Mouse (Mus musculus): ENCODE results near the gene Kcne4.

Gene Kcne4

DNA sequence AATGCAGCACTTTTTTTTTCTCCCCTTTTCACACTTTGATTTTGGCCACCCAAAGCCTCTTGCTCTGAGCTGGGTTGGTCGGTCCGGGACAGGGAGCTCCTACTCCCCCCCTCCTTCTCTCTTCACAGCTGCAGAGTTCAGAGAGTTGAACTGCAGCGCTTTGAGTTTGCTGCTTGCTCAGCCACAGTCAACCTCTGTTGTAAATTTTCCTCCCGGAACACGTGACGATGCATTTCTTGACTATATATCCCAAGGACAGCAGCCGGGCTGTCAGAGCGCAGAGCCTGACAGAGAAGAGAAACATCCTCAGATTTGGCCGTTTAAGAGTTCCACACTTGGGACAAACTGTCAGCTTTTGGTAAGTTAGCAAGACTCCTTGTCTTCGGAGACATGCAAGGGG lies at the start of gene Kcne4:
Kcne4 (plus strand) TSS at position 120 of the 400 bp plus-strand sequence.
- DNase-seq: no peak

DNA sequence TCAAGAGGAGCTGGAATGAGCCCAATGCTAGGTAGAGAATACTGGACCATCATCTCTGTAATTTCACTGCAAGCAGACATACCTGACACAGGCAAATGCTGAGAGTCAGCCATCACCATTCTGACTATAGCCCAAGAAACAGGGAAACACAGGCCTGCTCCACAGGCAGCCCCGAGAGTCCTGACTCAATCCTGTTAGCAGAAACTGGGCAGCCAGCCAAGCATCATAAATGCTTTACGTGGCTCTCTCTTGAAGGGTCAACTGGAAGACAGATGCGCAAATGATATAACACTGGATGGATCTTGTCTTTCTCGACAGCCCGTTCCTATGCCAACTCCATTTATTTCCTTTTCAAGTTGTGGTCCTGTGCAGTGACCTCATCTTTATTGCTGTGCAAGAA lies 34.7 kb upstream of the Kcne4 start:
- peak; percentile 2 for DNase-seq

DNA sequence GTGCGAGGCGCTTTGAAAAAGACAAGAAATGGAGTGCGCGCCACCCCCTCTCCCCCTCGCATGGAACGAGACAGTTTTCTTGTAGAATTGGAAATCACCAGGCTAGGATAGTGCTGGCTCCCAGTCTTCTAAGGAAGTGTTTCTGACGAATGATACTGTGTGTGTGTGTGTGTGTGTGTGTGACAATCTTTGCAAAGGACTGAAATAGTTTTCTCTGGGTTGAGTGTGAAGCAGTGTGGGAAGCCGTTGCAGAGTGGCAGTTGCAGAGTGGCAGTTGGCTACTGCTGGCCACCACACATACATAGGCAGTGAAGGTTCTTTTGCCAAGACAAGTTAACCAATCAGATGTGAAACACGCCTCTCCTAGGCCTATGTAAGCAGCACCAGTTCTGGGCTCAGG lies 31.6 kb upstream of the Kcne4 start:
- peak; percentile 37 for DNase-seq

DNA sequence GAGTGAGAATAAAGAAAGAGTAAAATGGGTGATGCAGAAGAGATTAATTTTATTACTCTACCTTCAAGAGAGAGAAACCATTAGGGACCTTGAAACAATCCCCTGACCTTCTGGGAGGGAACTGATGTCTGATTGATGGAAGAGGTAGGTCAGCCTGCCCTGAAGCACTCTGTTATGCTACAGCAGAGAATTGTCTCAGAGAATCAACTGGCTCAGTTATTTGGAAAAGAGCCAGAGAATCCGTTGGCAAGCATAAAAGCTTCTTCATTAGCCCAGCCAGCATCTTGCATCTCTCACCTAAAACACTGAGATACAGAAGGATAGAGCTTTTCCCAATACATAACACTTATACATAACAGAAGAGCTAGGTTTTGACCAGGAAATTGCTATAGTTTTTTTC lies 26.8 kb upstream of the Kcne4 start:
- DNase-seq: no peak

DNA sequence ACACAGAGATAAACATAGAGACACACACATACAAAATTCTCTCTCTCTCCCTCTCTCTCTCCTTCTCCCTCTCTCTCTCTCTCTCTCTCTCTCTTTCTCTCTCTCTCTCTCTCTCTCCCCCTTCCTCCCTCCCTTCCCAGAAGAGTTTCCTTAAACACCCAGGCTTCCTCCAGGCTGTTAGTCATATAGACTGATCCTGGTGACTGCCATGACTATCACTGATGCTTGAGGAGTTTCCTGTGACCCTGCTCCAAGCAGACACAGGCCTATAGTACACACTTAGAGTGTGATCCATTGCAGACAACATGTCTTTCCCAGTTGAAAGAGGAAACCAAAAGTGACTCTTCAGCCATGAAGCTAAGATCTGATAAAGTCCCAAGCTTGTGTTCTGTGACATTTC lies 9.1 kb upstream of the Kcne4 start:
- DNase-seq: no peak

DNA sequence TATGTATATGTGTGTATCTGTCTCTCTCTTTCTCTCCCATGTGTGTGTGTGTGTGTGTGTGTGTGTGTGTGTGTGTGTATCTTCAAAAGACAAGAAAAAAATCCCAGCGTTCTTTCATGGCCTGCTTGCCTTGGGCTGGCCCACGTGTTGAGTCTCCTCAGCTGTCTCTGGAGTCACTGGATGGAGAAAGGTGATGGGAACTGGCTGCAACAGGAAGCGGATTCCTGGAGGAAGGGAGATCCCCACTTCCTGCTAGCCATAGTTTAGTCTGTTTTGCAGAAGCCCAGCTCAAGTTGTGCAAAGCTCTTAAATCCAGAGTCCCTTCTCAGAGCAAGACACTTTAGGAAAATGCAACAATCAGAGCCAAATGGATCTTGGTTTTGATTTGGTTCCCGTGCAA lies 6.7 kb upstream of the Kcne4 start:
- no peak for DNase-seq

DNA sequence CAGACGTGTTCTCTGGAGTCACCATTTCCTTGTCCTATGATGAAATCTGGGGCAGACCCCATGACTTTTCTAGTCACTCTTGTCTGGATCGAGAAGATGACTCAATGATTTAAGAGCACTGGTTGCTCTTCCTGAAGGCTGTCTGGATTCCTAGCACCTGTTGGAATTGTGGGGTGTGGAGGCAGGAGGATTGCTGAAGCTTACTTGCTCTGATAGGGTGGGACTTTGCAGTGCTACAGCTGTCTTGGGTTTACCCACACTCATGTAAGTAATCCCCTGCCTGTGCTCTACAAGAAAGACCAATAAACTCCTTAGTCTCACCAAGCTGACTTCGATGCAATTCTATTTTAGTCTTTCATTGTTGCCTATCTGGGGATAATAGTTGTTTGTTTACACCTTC lies 5.7 kb upstream of the Kcne4 start:
- DNase-seq: no peak

DNA sequence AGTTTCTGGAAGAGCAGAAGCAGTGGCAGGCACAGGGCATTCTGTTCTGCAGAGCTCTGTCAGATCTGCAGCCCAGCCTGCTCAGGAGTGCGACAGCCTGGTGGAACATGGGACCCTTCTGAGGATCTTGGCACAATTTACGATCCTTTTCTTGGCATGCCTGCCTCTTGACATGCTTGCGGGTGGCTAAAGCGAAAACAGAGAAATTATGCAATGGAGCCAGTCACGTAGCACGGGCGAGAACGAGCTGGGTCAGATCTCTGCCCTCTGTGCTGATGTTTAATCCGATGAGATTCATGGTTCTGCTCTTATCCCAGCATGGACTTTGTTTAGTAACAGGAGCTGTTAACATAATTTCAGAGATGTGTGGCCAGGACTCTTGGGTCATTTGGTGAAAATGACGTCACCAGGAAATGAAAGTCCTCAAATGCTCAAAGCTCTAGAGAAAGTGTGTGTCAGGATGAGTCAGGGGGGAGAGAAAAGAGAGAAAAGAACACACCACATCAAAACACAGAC lies 4.5 kb upstream of the Kcne4 start:
- DNase-seq: no peak

DNA sequence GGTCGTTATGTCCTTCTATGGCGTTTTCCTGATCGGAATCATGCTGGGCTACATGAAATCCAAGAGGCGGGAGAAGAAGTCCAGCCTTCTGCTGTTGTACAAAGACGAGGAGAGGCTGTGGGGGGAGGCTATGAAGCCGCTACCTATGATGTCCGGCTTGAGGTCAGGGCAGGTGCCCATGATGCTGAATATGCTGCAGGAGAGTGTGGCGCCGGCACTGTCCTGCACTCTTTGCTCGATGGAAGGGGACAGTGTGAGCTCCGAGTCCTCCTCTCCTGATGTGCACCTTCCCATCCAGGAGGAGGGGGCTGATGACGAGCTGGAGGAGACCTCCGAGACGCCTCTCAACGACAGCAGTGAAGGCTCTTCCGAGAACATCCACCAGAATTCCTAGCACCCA lies 1.2 kb downstream of the Kcne4 start:
- no peak for DNase-seq

DNA sequence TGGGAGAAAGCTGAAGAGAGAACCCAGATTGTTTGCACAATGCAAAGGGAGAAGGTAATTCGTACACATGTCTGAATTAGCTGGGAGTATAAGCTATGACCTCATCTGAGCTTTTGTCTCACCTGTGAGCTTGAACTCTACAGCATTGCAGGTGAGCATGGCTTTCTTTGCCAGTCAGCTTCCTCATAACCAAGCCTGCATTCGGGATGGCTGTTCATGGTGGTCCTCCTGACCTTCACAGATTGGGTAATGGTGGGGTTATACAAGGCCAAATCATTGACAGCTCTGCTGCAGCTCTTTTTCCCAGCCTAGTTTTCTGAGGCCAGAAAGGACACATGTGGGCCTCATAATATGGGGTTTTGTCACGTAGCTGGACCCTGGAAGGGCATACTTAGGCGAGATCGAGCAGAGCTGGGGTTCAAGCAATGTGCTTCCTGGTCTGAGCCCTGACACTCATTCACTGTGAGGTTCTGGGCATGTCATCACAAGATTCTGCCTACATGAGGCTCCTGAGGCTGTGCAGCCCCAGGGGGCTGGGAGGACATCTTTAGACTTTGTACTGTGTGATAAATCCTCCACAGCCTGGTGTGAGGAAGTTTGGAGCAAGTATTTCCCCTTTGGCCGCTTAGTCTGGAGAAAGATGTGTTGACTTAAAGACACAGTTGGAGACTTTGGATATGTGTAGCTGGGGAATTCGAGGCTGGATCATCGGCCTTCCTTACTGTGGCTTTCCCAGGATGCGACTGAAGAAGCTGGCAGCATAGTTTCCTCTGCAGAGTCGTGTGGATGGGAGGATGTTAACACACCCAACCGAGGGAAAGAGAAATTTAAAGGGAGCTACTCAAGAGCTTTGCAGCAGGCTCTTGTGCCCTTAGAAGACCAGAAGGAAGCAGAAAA lies 2.3 kb downstream of the Kcne4 start:
- DNase-seq: no peak

DNA sequence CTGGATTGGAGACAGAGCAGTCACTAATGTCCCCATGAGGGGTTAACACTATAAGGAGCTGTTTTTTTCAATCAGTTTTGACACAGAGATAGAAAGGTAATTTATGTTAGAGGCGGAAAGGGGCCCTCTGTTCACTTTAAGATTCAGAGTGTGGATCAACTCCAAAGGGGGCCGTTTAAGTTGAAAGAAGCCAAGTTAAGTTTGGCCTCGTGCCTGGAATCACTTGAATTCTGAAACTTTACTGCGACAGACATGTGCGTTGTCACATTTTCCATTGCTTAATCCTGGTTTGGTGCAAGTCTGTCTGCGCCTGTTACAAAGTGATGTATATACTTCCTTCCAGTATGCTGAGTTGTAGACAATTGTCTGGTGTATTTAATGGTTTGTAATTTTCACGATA lies 3.0 kb downstream of the Kcne4 start:
- no peak for DNase-seq

DNA sequence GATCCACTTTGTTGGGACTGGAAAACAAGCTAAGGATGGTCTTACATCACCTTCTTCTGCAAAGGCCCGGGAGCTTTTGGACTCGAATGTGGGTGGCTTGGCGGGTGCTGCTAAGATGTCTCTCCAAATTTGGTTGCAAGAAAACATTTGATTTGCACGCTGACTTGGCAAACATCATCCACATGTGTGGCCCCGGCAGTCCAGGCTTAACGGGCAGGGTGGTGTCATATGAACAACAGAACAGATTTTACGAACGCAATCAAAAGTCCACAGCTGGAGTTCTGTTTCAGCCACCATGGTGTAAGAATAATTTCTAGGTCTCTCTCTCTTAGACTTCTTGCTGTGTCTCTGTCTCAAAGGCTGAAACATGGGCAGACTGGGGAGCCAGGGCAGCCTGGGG lies 3.6 kb downstream of the Kcne4 start:
- DNase-seq: no peak

DNA sequence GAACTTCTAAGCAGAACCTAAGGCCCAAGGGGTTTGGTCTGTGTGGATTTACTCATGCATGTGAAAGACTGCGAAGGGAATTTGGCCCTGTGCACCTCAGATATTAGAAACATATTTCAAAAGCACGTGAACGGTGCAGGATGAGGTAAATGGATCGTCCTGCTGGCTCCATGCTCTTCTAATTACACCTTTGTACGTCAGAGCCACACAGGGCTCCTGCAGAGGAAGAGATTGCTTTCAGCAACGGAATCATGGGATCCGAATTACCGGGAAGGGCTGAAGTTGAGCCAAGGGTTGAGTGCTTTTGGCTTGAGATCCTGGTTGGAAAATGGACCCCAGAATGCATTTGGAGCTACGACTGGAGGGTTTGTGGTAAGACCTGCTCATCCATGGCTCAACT lies 4.6 kb downstream of the Kcne4 start:
- no peak for DNase-seq

DNA sequence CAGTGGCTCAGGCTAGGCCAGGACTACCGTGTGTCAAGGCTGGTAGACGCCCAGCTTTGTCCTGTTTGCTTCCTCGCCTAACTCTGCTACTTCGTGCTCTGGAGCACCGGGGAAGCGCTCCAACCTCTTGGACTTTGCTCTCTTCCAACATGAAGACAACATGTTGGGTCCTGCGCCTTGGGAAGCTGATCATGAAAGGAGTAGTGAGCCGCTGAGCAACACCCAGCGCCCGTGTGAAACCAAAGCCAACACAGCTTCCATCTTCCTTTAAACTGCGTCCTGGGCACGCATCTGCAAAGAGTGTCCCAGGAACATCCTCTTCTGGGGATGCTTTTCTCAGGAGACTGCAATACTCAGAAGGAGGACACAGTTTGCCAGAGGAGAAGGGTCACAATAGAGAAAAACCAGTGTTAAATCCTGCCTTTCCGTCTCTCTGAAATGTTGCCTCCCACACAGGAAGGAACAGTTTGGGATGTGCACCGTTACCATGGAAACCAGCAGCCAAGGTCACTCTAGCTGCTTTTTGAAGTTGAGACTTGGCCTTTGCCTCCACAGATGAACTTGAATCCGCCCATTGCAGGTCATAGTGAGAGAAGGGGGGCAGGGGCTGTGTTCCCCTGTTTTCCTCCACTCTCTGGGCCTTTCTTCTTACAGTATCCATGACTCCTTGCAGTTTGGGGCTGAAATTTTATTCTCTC lies 5.3 kb downstream of the Kcne4 start:
- DNase-seq: peak; percentile 4

DNA sequence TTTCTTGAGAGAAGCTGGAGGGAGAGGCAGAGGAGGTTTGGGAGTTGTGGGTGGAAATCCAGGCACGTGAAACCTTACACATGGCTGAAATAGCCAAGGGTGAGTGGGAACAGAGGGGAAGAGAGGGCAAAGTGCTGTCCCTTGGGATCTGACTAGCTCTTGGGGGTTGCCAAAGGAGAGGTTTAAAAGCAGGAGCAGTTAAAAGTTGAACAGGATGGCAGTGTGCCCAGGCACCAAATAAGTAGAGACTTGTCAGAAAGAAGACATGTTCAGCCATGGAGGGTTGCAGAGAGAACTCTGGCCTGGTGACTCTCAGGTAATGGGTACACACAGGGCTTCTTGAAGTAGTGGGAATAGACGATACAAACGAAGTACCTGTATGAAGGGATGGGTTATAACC lies 8.7 kb downstream of the Kcne4 start:
- no peak for DNase-seq

DNA sequence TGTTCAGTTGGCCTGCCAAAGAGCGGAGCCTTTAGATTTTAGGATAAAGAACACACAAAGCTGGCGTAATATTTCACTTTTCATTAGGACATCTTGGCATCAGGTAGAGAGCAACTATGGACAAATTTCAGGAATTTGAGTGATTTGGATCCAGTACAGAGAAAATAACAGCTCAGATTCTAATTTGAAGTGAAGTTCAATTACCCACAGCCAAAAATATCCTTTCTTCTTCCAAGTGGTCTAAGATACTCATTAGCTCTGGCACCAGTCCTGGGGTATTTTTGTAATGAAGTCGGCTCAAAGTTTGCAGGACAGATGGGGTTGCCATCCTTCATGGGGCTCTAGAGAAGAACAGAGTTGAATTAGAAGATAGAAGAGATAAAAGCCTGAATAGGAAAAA lies 21.9 kb downstream of the Kcne4 start:
- no peak for DNase-seq

DNA sequence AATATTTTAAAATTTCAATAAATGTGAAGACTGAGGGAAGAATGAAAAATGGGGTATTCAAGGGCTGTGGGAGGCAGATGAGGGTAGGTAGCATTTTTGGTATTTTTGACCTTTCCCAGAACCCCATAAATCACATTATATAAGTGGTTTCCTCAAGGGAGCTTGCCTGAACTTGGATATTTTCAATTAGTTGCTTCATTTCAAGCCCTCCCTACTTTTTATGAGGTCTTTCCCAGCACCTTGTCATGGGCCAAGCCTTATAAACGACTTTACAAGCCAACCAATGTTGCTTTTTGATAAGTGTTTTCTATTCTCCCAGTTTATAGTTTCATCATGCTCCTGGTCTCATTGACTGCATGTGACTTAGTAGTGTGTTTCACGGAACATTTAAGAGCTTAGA lies 24.2 kb downstream of the Kcne4 start:
- no peak for DNase-seq

DNA sequence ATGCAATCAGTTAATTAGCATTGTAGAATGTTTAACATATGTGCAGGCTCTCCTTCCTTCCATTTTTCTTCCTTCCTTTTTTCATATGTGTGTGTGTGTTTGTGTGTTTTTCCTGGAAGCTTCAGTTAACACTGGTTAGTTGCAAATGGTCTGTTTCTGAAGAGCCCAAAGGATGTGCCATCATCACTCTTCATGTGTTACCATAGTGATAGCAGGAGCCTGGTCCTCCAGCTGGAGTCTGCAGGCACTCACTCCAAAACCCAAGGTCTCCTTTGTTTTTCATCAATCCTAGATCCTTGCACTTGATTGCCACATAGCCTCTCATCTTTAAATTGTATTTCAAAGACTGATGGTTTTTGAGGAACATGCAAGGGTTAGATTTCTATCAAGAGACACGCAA lies 29.1 kb downstream of the Kcne4 start:
- no peak for DNase-seq

DNA sequence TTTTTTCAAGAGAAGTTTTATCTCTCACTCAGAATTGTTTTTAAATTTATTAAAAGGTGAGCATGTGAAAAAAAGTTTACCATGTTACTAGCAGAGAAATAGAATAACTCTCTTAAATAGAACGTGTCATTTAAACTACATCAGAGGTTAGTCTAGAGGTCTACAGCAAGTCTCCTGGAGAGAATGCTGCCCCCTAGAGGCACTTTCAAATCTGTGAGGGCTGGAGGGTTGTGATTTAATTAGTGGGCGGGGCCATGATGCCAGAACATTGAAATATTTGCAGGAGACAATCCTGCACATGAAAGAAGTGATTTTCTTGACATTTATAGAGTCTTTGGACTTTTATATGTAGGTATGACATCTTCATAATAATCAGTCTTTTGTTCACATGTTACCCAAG lies 29.9 kb downstream of the Kcne4 start:
- no peak for DNase-seq

DNA sequence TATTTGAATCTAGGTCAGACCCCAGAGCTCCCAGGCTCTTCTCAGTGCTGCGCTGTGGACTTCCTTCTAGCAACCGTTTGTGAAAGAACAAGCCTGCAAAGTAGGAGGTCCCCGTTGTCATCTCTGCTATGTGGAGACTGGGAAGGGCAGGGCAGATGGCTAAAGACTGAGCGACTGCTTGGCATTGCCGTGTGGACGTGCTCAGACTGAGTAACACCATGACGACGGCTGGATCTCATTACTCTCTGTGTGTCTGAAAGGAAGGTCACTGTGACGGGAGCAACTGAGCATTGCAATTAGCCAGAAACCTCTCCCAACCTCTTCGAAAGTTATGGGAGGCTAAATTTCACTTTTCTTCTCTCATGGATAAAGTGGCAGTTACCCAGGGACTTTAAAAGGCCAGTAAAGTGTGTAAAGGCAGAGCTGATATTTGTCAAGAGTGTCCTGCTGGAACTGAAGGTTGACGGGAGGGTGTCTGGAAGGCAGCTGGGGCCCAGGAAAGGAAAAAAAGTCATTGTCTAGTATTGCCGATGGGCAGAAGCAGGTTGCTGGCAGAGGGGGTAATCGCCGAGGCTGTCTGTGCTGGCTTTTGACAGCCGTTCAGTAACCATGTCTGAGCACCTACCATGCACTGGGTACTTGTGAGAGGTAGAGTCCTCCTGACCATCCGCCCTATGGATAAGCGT lies 36.0 kb downstream of the Kcne4 start:
- no peak for DNase-seq

DNA sequence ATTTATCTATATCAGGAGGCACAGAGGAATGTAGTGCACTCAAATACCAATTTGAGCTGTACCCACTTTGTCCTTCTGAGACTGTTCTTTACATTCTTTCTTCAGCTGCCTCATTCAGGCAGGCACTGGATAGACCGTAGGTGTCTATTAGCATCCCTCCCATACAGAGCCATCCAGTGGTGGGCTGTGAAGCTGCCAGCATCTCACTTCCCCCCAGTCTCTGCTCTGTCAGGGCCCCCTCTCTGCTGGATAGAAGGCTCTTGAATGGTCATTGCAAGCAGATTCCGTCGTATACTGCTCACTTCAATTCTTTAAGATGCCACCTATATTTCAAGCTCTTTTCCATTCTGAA lies 36.5 kb downstream of the Kcne4 start:
- no peak for DNase-seq

DNA sequence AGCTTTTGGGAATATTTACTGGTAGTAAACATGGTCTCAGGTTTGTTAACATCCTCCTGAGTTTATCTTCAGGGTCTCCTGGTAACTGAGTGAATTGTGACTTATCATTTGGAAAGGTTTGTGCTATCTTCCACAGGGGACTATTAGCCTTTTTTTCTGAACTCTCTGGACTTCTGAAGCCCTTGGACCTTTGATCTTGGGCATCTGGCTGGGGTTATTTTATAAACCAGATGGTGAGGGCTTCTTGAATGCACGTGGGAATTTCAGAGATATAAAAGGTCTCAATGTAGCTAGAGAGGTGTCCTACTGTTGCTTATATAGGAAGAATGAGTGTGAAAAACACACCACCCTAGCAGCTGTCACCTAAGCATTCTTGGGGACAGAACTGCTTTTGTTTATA lies 37.7 kb downstream of the Kcne4 start:
- no peak for DNase-seq

DNA sequence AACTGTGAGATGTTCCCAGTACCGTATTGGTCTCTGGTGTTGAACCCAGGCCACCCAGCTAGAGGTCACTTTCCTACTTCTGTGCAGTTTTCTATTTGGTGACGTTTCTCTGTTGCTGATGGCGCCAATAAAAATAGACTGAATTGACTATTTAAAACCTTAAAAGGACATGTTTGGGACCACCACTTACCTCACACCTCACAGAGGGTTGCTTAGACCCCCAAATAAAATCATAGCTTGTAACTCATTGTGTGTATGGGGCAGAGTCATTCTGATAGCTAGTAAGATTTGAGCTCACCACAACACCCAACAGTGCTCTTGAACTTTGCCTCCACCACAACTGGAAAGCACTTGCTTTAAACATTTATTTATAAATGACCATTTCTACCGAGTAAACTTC lies 43.0 kb downstream of the Kcne4 start:
- no peak for DNase-seq

DNA sequence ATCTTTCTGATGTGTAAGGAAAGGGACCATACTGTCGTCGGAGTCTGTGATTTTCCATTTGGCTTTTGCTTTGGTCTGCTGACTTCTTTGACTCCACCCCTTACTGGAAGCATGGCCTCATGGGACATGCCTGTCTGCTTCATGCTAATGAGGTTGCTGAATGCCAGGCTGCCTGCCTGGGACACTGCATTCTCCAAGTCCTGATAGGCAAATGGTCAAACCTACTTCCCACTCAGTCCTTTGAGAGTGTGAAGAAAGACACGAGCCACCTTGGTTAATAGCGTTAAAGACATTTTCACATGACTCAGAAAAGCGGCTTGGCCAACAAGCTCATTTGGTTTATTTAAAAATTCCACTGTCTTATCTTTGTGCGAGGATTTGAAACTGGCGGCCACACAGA lies 43.5 kb downstream of the Kcne4 start:
- no peak for DNase-seq

Data from right cerebral cortex, adult 18-20 months (tissue).